Mouse (Mus musculus) embryo, embryonic 10.5 days (tissue): Measurements from ENCODE around the gene Acads.
A peak's percentile ranks its signal among the peaks of the same experiment; 100 is the strongest.
"Not testable (repeated sequence)": the region's sequence is repeated elsewhere in the genome, so short reads cannot be mapped to it uniquely, and the experiment has no call there.

Experiments used
- DNase-seq: peaks from one replicate; pipeline ENCODE4 v3.0.0-alpha.2; 2015; ENCODE audit warnings: low spot score

Gene Acads

DNA sequence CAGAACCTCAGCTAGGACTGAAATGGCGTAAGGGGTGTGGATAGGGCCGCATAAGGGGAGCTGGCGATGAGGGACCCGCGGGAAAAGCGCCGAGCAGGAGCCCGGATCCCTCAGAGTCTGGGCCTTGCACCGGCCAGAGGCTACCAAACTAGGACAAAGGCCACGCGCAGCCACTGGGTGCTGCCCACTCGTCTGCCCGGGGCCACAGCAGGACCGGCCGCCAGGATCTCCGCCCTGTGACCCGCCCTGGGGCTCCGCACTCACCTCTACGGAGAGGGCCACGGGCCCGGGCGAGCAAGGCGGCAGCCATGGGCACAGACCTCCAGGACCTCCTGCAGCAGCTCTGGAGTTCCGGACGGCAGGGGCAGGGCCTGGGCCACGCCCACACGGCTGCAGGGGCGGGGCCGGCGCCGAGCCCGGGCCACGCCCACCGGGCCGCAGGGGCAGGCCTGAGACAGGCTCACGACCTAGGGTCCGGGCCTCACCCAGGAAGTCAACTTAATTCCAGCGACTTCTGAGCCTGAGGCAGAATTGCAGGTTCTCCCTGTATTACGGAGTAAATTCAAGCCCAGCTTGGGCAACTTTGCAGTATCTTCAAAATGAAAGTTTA lies at the start of gene Acads:
Gene Acads (minus strand): TSS at position 386 of the 610 bp plus-strand sequence.
- DNase-seq = peak; percentile 89

DNA sequence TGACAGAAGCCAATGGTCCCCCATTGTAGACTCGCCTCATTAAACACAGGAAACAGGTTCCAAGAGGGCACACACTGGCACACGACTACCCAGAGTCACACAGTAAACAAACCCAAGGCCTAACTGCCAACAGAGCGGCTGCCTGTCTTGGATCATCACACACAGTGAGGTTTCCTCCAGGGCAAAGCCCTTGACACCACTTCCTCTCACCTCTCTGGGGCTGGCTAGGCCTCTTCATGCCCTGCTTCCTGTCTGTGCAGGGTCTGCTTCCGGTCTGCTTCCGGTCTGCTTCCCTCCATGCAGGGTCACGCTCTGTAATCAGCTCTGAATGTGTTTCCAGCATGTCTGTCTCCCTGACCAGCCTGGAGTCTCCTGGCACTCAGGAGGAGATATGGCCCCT lies 48.2 kb upstream of the Acads start:
- no peak for DNase-seq

DNA sequence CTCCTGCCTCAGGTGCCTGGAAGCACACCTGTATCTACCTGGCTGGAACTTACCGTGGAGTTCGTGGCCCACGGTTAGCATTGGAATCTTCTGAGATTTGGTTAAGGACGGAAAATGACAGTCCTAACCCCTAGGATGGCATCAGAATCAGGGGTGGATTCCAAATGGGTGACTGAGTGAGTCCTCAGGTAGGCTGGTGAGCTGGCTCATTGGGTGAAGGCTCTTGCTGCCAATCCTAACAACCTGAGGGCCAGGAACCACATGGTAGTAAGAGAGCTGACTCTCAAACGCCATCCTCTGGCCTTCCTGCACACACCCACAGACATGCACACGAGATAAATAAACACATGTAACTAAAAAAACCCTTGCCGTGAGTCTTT lies 47.7 kb upstream of the Acads start:
- no peak for DNase-seq

- DNase-seq = no peak
Observed at GRCm38 (mm10) chr5:115165895-115166814, 47.0 kb upstream of the Acads start.

GRCm38 (mm10) chr5:115165351-115165750 lies 46.2 kb upstream of the Acads start:
- no peak for DNase-seq

DNA sequence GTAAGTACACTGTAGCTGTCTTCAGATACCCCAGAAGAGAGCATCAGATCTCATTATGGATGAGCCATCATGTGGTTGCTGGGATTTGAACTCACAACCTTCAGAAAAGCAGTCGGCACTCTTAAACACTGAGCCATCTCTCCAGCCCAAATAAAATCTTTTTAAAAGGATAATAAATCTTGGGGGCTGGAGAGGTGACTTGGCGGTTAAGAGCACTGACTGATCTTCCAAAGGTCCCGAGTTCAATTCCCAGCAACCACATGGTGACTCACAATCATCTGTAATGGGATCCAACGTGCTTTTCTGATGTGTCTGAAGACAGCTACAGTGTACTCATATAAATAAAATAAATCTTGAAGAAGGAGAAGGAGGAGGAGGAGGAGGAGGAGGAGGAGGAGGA lies 45.3 kb upstream of the Acads start:
- DNase-seq = not testable (repeated sequence)

GRCm38 (mm10) chr5:115163563-115163962 lies 44.4 kb upstream of the Acads start:
- DNase-seq = peak; percentile 64

DNA sequence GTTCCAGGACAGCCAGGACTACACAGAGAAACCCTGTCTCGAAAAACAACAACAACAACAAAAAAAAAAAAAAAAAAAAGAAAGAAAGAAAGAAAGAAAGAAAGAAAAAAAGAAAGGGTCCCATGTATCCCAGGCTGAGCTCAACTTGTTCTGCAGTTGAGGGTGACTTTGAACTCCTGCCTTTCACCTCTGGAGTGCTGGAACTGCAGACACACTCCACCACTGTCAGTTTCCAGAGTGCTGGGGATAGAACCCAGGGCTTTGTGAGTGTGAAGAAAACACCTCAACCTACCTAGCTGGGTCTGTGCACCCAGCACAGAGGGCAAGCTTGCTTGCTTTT lies 42.8 kb upstream of the Acads start:
- not testable (repeated sequence) for DNase-seq

- DNase-seq = no peak
Observed at GRCm38 (mm10) chr5:115161064-115161939, 42.2 kb upstream of the Acads start.

DNA sequence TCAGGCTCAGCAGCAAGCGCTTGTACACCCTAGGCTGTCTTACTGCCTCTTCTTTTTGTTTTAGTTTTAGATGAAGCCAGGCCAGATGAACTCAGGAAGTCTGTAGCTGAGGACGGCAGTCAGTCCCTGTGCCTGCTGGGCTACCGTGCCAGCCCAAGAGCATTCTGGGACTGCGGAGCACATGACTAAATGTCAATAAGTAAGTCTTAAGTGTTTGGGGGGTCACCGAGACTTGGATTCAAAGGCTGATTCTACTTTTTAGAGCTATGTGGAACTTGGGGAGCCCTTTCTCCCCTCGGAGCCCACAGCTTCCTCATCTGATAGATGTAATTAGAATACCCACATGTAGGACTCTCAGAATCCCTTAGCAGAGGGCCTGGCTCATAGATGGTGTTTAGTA lies 41.5 kb upstream of the Acads start:
- no peak for DNase-seq

- no peak for DNase-seq
Observed at GRCm38 (mm10) chr5:115159165-115159564, 40.0 kb upstream of the Acads start.

- DNase-seq = peak; percentile 99
Observed at GRCm38 (mm10) chr5:115158040-115158983, 39.2 kb upstream of the Acads start, which contains the start of gene Mlec. TSS of gene Mlec (minus strand) at chr5:115158179.

- DNase-seq = peak; percentile 60
Observed at GRCm38 (mm10) chr5:115156933-115157589, 37.9 kb upstream of the Acads start.

- no peak for DNase-seq
Observed at GRCm38 (mm10) chr5:115156401-115156800, 37.3 kb upstream of the Acads start.

DNA sequence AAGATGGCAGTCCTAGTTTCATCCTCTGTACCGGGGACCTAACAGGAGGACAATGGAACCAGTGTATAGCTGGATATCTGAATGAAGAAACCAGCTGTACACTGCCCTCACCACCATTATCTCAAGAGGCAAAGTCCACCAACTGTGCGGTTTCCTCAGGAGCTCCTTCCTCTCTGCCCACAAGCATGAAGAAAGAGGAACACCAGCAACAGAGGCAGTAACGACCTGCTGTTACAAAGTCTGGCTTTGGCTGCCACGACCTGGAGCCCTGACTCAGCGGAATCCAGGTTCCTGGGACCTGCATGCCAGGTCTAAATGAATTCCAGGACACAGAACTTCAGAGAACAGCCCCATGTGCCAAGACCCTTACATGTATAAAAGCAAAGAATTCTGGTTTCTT lies 36.7 kb upstream of the Acads start:
- no peak for DNase-seq

- no peak for DNase-seq
Observed at GRCm38 (mm10) chr5:115155156-115155631, 36.0 kb upstream of the Acads start.

- DNase-seq = no peak
Observed at GRCm38 (mm10) chr5:115152132-115152956, 33.2 kb upstream of the Acads start.

DNA sequence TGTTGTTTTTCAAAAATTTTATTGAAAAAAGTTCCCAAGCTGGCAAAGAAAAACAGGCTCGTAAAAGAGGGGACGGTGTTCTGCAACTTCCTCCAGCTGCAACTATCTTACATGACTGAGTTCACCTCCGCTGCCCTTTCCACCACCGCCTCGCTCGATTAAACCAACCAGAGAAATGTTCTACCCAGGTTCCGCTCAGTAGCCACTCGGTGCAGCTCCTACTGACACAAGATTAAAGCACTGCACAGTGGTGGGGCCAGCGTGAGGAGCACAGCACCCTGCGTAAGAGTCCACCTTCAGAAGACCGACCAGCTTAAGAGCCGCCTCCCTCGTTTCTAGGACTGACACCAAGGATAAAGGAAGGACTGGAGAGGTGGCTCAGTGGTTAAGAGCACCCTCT lies 32.3 kb upstream of the Acads start:
- DNase-seq = no peak

DNA sequence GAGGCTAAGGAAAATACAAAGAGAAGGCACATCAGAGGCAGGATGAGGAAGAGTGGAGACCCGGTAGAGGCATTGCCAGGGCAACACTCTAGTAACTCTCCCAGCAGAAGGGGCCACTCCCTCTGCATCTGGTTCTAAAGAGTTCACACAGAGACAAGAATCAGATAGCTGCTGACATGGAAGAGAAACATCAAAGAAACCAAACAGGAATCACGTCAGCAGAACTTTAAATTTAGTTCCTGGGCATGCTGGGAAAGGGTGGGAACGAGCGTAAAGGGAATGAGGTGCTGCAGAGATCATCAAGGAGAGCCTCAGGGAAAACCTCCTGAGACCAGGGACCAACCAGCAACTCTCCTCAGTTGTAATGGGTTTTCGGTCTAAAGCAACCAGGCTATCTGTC lies 31.8 kb upstream of the Acads start:
- no peak for DNase-seq
